Mouse (Mus musculus): Measurements from ENCODE around the gene Zscan10.

Gene Zscan10

DNA sequence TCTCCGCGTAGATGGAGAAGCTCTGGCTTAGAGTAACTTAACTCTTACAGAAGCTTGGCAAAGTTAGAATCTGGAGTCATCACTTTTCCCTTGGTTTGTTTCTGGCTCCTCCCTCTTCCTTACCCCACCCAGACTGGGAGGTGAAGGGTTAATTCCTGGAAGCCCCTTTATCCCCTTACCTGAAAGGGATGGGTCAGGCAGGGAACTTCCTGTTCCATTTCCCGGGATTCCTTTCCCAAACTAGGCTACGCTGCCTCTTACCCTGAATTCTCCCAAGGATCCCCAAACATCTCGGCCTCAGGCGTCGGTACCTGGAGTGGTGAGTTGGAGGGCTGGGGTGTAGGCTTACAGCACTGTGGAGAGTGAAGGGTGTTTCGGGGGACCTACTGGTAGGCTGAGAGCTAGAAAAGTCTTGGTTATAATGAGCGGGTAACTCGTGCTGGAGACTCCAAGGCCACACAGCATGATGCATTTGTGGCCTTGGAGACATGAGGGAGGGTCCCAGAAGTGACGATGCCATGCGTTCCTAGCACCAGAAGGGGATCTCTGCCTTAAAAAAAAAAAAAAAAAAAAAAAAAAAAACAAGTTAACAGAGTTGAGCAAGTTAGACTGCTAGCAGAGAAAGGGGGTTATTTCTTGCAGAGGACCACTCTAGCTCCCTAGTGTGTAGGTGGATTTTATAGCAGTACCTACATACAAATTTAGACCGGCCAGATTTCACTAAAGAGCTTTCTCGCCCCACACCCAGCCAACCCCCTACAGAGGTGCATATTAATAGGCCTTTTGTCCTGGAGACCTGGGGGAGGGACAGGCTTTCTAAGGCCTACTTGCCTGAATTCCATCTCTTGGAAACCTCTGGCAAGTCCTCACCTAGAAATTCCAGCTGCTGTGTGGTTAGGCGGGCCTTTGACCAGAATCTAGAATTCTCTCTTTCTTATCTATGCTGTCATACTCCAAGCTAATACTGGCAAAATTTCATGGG, at the start of gene Zscan10:
Gene Zscan10, plus strand, starts transcription at position 216 of the 982 bp plus-strand sequence.
- DNase-seq (ENCODE audit: low spot score), result no peak

DNA sequence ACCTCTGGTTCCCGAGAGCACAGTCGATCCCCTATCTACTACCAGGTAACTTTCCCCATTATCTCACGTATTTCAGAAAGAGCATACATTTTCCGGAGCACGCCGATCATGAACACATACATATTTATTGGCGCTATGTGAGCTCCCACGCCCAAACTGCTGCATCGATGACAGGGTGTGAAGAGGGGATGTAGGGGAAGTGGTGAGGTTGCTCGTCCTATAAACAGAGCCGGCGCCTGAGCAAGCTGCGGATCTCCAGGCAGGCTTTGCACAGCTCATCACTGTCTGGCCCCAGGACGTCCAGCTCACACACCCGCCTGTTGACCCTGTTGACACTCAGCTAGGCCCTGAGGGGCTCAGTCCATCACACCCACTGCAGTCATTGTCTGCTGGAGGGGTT, 49.8 kb upstream of the Zscan10 start:
- no peak for DNase-seq (ENCODE audit: low spot score)

DNA sequence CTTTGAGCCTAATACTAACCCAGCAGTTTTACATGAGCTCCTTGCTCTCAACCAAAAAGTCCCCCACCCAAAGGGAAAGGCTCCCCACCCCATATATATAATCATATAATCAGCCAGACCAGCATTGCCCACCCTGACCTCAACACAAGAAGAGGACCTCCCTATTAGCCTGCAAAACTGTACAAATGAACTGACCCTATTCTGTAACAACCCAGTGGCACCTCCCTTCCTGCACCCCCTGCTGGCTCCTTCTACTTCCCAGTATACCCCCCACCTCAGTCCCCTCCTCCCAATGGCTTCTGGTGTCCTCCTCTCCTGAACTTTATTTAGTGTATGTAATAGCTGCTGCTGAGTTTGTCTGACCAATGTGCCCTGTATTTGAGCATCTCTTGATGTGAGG, 49.2 kb upstream of the Zscan10 start:
- DNase-seq (ENCODE audit: low spot score), result no peak

DNA sequence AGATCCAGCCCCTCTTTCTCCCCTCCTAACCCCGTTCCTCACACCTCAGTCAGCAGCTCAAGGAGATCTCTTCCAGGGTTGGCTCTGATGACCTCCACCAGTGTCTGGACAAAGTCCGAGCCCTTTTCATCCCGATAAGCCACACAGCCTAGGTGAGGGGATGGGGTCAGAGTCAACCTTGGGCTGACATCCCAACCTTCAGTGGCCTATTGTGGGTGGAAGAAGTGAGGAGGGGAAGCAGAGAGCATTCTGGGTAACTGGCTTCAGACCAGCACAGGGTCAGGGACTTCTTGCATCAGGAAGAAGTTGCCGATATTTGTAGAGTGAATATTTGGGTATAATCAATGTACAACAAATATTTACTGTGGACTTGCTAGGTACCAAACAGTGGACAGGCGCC, 48.7 kb upstream of the Zscan10 start:
- DNase-seq (ENCODE audit: low spot score), result no peak

DNA sequence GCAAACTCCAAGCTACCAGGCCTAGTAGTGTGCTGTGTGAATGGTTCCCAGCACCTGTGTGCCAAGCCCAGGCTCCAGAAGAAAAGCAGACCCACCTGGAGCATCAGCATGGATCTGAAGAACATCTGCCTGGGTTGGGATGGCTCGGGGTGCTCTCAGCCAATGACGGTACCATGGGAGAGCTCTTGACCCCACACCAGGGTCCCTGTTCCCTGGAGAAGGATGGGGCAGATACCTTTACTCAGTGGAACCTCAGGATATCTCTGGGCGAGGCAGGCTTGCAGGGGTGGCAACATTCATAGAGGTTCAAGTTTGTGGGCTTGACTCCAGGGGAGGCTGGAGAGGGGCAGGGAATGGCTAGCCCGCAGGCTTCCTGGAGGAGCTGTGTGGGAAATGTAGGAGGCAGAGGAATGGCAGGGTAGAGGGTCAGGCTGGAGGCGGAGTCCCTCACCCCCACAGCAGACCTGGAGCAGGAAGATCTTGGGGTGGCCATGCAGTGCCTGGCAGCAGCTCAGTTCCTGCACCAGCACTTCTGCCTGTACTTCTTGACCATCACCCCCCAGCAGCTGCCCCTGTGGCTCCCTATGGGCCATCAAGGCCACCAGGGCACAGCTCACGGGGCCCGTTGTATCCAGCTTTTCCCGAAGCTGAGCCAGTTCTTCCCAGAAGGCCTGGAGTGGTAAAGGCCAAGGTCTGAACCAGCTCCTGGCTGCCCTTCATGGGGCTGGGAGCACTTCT, 47.6 kb upstream of the Zscan10 start:
- no peak for DNase-seq (ENCODE audit: low spot score)

DNA sequence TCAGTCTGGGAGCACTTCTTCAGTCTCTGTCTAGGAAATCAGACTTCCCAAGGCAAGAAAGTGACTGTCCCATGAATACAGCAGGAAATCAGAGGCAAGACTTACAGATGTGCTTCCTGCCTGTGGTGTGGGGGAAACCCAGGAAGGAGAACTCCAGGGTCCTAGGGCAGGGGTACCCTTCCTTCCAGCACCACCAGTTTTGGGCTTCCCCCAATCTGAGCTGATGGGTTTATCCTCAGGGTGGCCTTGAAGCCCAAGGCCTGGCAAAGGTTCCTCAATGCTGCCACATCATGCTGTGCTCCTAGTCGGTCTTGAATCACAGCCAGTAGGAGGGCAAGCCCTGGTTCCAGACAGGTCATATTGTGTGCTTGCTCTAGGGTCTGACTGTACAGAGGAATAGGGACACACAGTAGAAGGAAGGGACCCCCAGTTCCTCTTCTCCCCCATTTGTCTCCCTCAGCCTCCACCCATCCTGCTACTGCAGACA, 47.0 kb upstream of the Zscan10 start:
- DNase-seq (ENCODE audit: low spot score), result no peak

DNA sequence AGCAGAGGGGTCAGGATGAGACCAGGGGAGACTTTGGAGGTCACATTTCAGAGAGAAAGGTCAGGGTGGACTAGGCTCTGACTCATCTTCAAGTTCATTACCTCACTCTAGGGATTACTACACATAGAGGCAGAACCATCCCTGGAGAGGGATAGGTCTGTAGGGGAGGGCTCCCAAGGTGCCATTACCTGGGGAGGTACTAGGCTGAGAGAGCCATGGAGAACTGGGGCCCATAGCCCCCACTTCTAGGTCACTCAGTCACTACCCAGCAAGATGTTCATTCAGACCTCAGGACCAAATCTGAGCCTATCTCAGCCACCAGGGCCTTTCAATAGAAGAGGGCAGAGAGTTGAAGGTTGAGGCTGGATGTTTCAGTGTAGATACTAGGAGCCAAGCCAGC, 46.3 kb upstream of the Zscan10 start:
- no peak for DNase-seq (ENCODE audit: low spot score)

DNA sequence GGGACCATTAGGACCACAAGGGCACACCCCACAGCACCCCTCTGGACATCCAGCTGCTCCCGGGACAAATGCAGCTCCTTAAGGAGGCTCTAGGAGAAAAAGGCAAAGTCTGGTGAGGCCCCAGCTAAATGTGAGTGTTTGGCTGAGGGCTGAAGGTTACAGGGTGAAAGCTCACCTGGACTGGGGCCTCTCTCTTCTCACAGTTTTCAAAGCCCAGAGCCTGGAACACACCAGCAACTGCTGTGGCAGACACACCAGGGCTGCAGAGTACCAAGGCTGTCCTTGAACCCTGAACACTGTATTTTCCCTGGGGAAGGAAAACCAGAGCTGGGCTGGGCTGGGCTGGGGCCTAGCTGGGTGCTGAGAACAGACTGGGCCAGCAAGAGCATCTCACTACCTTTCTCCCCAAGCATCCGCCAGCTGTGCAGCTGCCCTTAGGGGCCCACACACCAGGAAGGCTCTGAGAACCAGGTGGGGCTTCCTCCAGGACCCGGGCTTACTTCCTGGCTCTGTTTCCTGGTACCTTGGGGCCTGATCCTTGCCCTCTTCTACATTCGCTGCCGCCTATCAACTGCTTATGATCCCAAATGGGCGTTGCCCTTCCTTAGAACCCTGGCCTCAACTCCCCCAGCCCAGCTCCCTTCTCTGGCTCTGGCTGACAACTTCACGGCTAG, 45.3 kb upstream of the Zscan10 start:
- no peak for DNase-seq (ENCODE audit: low spot score)

DNA sequence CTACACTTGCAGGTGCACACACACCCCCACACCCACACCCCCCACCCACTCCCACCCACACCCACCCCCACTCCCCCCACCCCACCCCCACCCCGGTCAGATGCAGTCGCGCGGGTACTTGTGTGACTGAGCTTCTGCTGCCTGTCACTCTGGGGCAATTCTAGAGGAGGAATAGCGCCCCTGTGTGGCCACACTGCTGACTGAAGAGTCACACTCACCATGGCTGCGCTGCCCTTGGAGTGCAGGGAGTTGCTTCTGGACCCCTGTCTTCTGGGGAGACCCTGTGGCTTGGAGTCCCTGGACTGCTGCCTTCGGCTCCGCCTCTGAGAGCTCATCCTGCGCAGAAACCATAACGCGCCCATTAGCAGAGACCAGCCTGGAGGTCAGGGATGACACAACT, 40.9 kb upstream of the Zscan10 start:
- no peak for DNase-seq (ENCODE audit: low spot score)

DNA sequence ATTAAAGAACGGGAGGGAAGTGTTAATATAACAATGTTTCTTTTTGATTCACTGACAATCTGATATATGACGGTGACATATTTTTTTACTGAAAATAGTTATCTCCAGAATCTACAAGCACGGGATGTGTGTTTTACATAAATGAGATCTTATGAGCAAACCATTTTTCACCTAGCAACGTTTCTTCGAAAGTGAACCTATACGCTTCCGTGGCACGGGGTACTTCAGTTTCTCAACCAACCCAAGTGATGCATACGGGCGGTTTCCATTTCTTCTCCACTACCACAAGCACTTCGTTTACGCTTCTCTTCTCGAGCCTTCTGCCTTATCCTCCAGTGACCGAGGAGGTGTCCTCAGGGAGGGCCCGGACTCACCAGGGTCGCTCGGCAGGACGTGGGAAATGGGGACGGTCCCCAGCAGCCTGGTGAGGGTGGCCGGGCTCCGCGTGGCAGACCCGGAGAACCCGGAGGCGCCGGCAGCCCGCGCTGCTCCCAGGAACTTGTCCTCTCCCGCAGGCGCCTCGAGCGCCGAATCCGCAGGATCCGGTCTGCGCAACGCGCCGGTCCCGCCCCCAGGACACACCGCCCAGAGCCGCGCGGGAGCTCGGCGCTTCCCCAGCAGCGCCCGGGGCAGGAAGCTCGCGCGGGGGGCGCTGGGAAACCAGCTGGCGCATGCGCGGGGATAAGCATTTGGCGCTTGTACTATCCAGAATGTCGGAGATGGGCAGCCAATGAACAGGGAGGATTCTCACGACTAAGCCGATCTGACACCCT, 36.9 kb upstream of the Zscan10 start, which contains the start of gene Zfp213:
Gene Zfp213, minus strand, starts transcription at position 644 of the 773 bp plus-strand sequence.
- peak; percentile 97 for DNase-seq (ENCODE audit: low spot score)

DNA sequence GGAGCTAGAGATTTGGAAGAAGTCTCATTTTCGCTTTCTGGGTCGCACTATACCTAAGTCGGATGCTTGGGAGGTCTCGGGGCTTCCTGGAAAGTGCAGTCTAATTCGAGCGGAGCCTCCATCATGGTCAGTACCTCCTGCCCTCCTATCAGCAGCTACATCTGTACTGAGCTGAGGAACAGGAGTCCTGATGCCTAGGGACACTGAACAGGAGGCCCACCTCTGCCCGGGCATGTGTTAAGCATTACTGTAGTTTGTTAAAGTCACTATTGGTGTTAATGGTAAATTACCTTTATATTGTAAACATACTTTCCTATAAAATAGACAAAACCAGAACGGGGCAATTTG, 36.3 kb upstream of the Zscan10 start:
- no peak for DNase-seq (ENCODE audit: low spot score)

DNA sequence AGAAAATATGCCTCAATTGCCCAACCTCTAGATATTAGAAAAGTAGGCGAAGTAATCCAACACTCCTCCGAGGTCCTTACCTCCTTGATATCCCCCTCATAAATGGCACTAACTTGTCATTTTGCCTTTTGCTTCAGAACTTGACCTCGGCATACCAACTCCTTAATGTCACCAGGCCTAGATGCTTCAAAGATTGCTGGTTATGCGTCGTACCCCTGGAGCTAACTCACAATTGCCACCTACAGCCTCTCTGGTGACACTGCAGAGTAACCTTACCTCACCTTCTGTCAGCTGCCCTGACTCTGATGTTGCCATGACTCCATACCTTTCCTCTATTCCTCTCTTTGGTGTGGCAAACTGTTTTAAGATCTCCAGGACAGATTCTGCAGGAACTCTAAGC, 33.9 kb upstream of the Zscan10 start:
- DNase-seq (ENCODE audit: low spot score), result no peak

DNA sequence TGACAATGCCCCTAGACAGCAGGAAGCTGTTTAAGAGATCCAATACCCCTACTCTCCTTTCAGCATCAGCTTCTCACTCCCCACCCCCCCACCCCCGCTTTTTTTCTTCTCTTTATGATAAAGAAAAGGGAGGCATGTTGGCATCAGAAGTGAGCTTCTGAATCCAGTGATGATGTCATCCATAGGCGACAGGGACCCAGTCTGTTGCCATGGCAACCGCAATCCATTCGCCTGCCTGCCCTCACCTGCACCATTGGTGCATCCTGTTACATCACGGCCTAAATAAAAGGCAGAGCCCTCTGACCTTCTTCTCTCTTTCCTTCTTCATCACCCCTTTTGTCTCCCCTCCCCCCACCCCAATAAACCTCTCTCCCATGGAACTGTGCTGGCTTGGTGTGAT, 32.3 kb upstream of the Zscan10 start:
- no peak for DNase-seq (ENCODE audit: low spot score)

DNA sequence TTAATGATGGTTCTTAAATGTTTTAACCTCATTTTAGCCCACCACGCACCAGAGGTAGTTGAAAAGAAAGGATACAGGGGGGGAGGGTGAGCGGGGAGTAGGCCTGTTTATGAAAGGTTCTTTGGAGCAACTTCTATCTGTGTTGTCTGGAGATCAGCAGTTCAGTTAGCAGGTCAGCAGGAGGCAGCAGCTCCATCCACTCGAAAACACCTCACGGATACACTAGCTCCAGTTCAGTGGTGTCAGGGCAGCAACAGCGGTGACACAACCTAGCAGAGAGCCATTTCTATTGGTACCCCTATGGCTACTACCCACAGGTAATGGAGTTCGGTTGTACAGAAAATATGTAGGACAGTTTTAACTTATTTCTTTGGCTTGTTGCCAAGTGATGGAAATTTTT, 30.6 kb upstream of the Zscan10 start:
- peak; percentile 74 for DNase-seq (ENCODE audit: low spot score)

DNA sequence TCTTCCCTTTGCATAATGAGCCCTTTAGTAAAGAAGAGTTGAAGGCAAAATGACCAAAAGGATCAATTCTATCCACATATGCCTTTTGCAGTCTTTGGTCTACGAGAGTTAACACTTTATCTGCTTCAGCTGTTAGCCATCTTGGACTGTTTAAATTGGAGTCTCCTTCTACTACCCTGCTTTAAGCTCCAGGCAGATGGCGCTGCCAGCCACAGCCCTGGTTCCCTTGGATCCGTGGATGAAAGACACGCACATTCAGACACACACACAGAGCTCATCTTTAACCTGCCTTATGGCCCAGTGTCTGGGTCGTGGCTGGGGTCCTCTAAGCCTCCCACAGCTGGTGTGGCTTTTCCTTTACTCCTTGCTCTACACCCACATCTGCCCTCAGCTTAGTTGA, 29.6 kb upstream of the Zscan10 start:
- DNase-seq (ENCODE audit: low spot score), result no peak

DNA sequence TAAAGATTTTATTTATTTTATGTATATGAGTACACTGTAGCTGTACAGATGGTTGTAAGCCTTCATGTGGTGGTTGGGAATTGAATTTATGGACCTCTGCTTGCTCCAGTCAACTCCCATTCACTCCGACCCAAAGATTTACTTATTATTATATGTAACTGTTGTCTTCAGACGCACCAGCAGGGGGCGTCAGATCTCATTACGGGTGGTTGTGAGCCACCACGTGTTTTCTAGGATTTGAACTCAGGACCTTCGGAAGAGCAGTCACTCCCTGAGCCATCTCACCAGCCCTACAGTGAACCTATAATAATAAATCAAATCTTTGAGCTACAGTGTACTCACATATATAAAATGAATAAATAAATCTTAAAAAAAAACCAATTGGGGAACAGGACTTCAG, 28.6 kb upstream of the Zscan10 start:
- DNase-seq (ENCODE audit: low spot score), result no peak

DNA sequence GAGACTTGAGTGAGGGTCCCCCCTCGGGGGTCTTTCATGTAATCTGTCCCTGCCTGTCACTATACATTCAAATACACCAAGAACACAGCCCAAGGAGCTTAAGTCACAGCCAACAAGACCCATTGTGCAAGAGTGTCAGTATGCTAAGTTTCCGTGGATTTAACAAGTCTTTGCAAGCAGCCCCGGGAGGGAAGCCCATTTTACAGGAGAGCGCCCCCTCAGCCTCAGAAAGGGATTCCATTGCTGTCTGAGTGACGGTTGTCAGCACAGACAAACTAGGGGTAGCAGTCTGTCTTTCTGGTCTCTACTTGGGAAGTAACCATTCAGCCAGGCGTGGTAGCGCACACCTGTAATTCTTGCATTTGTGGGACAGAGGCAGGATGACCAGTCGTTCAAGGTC, 26.5 kb upstream of the Zscan10 start:
- no peak for DNase-seq (ENCODE audit: low spot score)

DNA sequence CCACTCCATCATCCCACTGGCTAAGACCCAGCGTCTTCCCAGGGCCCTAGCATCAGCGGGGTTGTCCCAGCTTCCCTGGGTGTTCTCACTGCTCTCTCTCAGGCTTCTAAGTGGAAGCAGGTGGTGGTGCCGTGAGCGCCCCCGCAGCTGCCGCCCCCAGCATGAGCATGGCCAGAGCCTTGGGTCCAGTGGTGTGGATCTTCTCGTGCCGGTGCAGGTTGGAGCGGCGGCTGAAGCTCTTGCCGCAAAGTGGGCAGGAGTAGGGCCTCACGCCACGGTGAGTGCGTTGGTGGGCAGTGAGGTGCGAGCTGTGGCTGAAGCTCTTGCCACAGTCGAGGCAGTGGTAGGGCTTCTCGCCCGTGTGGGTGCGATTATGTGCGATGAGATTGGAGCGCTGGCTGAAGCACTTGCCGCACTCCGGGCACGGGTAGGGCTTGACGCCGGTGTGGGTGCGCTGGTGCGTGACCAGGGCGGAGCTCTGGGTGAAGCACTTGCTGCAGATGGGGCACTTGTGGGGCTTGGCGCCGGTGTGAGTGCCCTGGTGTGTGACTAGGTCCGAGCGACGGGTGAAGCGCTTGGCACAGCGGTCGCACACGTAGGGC, 24.6 kb upstream of the Zscan10 start:
- no peak for DNase-seq (ENCODE audit: low spot score)

DNA sequence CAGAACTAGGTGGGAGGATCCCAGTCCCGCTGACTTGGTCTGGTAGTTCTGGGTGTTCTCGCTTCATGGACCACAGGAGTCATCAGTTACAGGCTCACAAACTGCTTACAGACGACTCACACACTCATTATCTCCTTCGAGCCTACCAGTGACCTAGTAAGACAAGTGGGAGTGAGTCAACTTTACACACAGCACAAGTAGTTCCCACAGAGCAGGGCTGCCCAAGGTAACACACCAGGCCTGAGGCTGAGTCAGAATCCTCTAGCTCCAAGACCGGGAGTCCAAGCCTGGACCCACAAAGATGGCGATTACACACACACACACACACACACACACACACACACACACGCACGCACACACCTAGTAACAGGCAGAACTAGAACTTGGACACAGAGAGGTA, 15.9 kb upstream of the Zscan10 start:
- DNase-seq (ENCODE audit: low spot score), result no peak

DNA sequence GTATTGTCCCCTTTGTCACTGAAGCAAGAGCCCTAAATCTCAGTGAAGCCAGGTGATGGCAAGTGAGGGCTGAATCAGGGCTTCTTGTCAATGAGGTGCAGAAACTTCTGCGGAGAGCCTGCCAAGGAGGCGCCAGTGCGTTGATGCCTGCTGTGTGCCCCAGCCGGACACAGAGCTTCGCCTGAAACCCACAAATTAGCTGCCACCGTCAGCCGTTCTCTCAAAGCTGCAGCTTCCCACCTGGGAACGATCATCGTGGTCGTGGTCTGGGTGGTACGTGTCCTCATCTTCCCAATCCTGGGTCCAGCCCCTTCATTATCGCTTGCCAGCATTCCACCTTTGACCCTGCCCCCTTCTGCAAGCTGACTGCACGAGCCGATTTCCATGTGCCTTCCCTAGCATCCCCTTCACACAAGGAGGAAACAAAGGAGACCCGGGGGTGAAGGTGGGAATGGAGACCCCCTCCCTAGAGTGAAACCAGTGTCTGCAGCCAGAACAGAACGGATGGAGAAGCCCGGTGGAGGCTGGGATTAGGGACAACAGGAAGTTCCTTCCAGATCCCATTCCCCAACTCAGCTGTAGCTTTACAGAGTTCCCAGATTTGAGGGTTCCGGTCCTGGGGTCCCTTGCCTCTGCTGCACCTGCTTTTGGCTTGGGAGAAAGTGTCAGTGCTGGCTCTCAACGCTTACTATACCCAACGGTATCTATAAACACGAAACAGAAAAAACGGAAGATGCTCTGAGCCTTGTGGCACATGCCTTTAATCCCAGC, 14.8 kb upstream of the Zscan10 start:
- peak; percentile 74 for DNase-seq (ENCODE audit: low spot score)

DNA sequence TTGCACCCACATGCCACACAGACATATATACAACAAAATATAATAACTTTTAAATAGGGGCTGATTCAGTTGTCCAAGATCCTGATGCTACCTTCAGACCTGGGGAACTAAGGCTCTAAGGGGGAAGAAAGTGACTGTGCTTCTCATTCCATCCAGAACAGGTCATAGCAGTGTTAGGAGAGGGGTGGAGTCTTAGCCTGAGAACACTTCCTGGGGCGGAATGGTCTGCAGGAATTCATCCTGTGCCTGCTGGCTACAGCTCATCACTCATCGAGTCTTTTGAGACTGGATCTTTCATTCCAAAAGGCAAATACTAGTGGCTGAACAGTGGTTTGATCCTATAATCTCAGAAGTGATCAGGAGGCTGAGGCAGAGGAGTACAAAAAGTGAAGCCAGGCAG, 13.4 kb upstream of the Zscan10 start:
- DNase-seq (ENCODE audit: low spot score), result no peak
